Mouse (Mus musculus): ENCODE measurements around the gene Gm13119.
A peak's percentile ranks its signal among the peaks of the same experiment; 100 is the strongest.
"Not testable (repeated sequence)": the region's sequence is repeated elsewhere in the genome, so short reads cannot be mapped to it uniquely, and the experiment has no call there.

The Gm13119 gene

DNA sequence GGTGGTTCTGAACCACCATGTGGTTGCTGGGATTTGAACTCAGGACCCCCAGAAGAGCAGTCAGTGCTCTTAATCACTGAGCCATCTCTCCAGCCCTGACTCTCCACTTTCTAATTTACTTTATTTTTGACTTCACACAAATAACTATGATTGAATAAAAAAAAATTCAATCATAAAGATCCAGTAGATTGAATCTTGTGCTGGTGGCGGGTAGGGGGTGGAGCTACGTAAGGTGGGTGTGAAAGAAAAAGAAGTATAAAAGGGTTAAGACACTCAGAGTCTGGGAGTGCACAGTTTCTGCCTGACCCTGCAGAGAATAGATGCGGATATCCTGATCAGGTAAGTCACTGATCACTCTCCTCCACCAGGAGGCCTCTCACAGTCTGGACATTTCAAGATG, at the start of gene Gm13119:
Gene Gm13119 (plus strand): TSS at position 301 of the 400 bp plus-strand sequence.
- not testable (repeated sequence) for DNase-seq

DNA sequence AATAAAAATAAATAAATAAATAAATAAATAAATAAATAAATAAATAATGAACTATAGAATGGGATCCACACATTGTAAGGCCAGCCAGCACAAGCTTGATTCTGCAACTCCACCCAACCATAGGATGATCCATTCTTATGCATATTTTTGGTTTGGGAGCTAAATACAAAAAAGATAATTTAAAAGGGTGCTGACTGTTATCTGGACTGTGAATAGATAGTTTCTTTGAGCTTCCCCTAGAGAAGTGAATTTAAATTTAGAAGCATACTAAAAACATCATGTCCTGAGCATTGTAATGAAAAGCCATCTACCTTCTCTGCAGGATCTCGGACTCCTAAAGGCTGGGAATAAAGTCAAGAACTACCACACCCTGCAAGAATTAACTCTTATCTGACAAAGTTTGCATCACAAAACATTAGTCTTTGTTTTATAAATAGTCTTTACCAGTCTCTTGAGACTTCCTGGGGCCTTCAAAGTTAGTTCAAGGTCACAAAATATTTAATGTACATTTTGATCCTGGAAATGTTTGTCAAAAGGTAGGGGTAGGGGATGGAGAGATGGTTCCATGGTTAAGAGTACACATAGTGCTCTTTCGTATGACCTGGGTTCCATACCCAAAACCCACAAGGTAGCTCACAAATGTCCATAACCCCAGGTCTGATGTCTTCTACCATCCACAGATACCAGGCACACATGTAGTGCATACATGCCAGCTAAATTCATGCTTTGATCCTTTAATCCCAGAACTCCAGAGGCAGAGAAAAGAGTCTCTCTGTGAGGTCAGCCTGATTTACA, 44.9 kb upstream of the Gm13119 start:
- not testable (repeated sequence) for DNase-seq

DNA sequence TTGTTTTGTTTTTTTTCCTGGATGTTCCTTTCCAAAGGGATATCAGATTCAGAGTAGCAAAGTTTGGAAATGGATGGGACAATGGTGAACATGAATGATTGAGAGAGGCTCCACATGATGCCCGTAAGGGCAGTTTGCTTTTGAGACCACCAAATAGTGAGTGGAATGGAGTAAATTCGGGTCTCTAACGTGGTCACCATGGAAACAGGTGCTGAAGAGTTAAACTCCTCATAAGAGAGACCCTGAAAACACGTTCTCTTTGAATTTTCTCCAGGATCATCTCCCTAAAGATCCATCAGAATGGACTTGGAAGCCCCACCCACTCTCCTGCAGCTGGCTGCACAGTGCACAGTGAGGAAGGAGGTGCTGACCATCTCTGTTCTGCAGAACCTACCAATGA, 27.8 kb upstream of the Gm13119 start, which contains the start of gene Gm13128:
Gene Gm13128 (plus strand): TSS at position 301 of the 400 bp plus-strand sequence.
- not testable (repeated sequence) for DNase-seq

DNA sequence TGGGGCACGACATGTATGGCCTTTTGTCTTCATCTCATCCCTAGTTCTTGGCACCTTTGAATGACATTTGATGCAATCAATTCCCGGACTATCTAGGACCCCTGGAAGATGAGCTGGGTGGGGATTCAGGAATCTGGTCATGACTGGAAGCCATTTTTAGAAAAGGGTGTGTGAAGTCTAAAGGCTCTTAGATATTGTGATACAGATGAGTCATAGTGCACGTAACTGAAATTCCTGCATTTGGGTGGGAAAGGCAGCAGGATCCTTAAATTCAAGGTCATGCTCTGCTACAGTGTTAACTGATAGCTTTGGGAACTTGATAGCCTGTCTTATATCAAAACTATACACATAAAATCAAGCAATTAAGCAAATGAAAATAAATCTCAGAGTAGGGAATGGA, 21.9 kb upstream of the Gm13119 start:
- DNase-seq, result not testable (repeated sequence)

DNA sequence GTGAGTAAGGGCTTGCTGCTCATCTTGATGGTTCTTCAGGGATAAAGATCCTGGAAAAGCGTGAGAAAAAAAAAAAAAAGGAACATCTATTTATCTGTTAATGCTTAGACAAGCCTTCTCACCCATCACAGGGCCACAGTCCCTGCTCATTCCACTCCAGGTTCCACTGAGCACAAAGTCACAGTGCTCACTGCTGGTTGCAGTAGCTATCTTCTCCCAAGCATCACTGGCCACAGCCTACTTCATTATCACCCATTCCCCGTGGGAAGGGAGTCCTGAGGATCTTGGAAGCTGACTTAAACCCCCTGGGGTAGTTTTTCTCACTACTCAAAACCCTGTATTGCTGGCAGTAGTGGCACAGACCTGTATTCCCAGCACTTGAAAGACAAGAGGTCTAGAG, 20.2 kb downstream of the Gm13119 start, which contains the start of gene Pramef20:
Gene Pramef20 (minus strand): TSS at position 23 of the 400 bp plus-strand sequence.
- no peak for DNase-seq

DNA sequence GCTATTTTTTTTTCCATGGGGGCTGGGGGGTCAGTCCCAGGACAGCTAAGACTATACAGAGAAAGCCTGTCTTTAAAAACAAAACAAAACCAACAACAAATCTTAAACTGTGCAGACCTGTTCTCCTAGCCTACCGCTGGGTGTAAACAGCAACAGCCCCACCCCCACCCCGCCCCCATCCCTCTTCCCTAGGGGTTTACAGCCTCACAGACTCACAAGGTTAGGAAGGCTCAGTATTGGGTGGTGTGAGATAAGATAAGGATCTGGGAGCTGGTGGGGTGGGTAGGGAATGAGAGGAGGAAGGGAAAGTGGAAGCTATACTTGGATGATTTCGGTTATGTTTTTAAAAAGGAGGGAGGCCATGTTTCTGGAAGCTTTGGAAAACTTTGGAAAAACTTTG, 38.6 kb downstream of the Gm13119 start:
- no peak for DNase-seq

DNA sequence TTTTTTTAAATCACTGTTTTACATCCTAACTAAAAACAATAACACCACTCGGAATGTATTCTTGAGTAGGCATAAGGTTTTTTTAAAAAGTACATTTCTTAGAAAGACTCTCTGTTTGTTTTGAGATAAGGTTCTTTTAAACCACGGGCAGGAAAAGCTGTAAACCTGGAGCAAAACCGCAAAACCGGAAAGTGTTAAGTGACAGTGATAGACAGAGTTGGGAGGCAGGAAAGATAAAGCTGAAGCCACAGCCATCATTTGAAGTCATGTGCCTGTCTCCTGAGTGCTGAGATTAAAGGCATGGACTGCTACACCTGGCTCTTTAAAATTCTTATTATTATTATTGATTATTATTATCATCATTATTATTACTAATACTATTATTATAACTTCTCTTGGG, 45.0 kb downstream of the Gm13119 start:
- no peak for DNase-seq

DNA sequence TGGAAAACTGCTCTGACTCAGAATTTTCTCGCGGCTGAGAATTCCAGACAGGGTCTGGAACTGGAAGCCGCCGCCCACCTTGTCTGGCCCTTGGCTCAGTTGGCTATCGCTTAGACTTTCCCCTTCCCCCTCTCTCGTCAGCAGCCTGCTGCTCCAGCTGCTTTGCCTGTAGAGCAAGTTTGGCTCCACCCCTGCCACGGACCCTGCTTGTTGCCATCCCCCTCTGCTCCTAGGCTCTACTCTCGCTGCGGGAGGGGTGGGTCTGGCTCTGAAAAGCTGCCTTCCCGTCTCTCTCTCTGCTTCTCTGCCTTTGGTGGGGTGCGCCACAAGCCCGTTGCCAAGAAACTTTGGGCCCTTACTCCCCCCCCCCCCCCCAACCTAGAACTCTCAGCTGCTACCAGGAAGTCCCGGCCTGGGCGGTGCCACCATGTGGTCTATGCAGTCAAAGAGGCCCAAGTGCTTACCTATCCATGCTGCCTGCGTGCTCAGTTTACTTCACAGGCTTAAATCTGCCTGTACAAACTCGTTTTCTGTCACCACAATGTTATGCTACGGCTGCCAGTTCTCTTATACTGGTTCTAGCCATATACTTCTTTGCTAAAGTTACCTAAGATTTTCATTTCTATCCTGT, 46.8 kb downstream of the Gm13119 start:
- DNase-seq, result peak; percentile 72

DNA sequence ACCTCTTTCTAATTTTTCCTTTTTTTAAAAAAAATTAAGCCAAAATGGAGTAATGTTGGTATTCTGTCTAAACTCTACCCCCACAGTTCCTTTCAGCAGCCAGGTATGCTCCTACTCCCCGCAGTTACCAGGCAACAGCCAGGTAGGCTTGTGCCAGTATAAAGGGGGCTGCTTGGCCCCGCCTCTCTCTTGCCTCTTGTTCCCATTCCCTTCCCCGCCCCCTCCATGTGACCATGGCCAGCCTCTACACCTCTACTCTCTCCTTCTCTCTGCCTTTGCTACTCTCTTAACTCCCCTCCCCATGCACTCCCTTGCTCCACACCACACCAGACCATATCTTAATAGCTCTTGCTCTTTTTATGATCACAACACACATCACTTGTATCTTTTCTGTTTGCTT, 48.5 kb downstream of the Gm13119 start:
- no peak for DNase-seq

DNA sequence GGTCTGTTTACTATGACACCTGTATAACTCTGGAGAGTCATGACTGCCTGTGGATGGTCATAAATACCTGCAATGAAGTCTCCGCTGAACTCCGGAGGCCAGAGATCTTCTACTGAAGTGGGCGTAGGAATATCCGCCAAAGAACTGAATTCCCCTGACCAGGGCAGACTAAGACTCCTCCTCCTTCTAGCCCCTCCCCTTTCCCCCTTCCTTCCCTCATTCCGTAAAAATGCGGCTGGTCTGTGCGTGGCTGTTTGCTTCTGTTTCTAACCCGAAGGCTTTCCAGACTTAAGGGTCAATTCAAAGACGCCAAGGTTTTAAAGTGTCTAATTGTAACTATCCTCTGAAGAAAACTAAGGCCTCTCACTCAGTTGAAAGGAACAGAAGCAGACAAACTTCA, 50.5 kb downstream of the Gm13119 start, which contains the start of gene Pramef12:
Gene Pramef12 (minus strand): TSS at position 175 of the 400 bp plus-strand sequence.
- DNase-seq, result no peak
